Mouse (Mus musculus) lung, postnatal 10 days (tissue): ENCODE data around the gene Pdp2.
A peak's percentile ranks its signal among the peaks of the same experiment; 100 is the strongest.

Source experiments
- DNase-seq: peaks from one replicate; pipeline ENCODE4 v3.0.0; 2021

Pdp2 gene

GRCm38 (mm10) chr8:104597656-104598055 lies 6.4 kb downstream of the Pdp2 start:
- no peak for DNase-seq

- no peak for DNase-seq
Observed at GRCm38 (mm10) chr8:104598496-104598895, 7.2 kb downstream of the Pdp2 start.

GRCm38 (mm10) chr8:104601386-104601785 lies 10.1 kb downstream of the Pdp2 start:
- no peak for DNase-seq

GRCm38 (mm10) chr8:104601941-104602371 lies 10.7 kb downstream of the Pdp2 start:
- no peak for DNase-seq

- peak; percentile 94 for DNase-seq
Observed at GRCm38 (mm10) chr8:104602468-104603244, 11.4 kb downstream of the Pdp2 start.

- DNase-seq = no peak
Observed at GRCm38 (mm10) chr8:104603245-104603593, 12.0 kb downstream of the Pdp2 start.

- DNase-seq = peak; percentile 80
Observed at GRCm38 (mm10) chr8:104606329-104606728, 15.1 kb downstream of the Pdp2 start.

- no peak for DNase-seq
Observed at GRCm38 (mm10) chr8:104607944-104608343, 16.7 kb downstream of the Pdp2 start.

GRCm38 (mm10) chr8:104609222-104609621 lies 18.0 kb downstream of the Pdp2 start:
- DNase-seq = peak; percentile 26

GRCm38 (mm10) chr8:104610185-104610766 lies 19.0 kb downstream of the Pdp2 start:
- DNase-seq = peak; percentile 44

- peak; percentile 32 for DNase-seq
Observed at GRCm38 (mm10) chr8:104611613-104612012, 20.4 kb downstream of the Pdp2 start.

GRCm38 (mm10) chr8:104613119-104613518 lies 21.9 kb downstream of the Pdp2 start:
- DNase-seq = no peak

GRCm38 (mm10) chr8:104620765-104621164 lies 29.5 kb downstream of the Pdp2 start:
- DNase-seq = no peak

- peak; percentile 66 for DNase-seq
Observed at GRCm38 (mm10) chr8:104624161-104624560, 32.9 kb downstream of the Pdp2 start, which contains the start of gene Cdh16. Gene Cdh16 (minus strand): TSS chr8:104624396.

- DNase-seq = no peak
Observed at GRCm38 (mm10) chr8:104627065-104627740, 36.0 kb downstream of the Pdp2 start.

GRCm38 (mm10) chr8:104628402-104628801 lies 37.2 kb downstream of the Pdp2 start:
- DNase-seq = no peak

GRCm38 (mm10) chr8:104629306-104630110 lies 38.3 kb downstream of the Pdp2 start:
- peak; percentile 61 for DNase-seq

GRCm38 (mm10) chr8:104630111-104630479 lies 38.8 kb downstream of the Pdp2 start:
- no peak for DNase-seq

- peak; percentile 55 for DNase-seq
Observed at GRCm38 (mm10) chr8:104630574-104630973, 39.3 kb downstream of the Pdp2 start.

- DNase-seq = peak; percentile 84
Observed at GRCm38 (mm10) chr8:104630981-104631663, 39.9 kb downstream of the Pdp2 start, which contains the start of gene Rrad. Gene Rrad (minus strand): TSS chr8:104631327.

- no peak for DNase-seq
Observed at GRCm38 (mm10) chr8:104631975-104632374, 40.7 kb downstream of the Pdp2 start.

- peak; percentile 3 for DNase-seq
Observed at GRCm38 (mm10) chr8:104632486-104632885, 41.2 kb downstream of the Pdp2 start.
